In genomic region chr11:117932195-117932594, GRCm38 (mm10) we compare ENCODE assay signal across 8 mouse cellular contexts. TPM values are rescaled to one million over a fixed set of nuclear protein-coding genes. Genes with fewer than 3 reads are reported as not detected.
DNase-seq lines count a peak whose midpoint lies in the region; ATAC-seq lines count a peak whose summit lies in the region.
"Had no signal": no experiment of that assay in that cellular context is flagged by ENCODE, and none has a peak within 500 bp of the region (broad histone marks: within the 10 kb centered on the region; RNA-seq: fewer than 3 reads in every experiment).

No protein-coding gene starts in this region.

- ATAC-seq in inflammation-experienced regulatory T-cells, adult 6 months = no peak
- ATAC-seq in monocyte, adult 5-6 weeks (replicated peaks; ENCODE audit: insufficient number of reproducible peaks, low FRiP score, low TSS enrichment, poor library complexity, severe bottlenecking) = no peak
- ATAC-seq in erythroid progenitor cell, adult 5-6 weeks (replicated peaks; ENCODE audit: low FRiP score, poor library complexity, severe bottlenecking) = no peak

- intact Hi-C loops in left cerebral cortex, postnatal 14 days (cut with DNase I) = loop anchor here (2.0 kb wide), 1 partner anchor 37 kb away; no protein-coding TSS in a partner anchor

- DNase-seq in right cerebral cortex, adult 18-20 months = peak; percentile 87
- no peak for DNase-seq in right cerebral cortex, postnatal 4 days
- DNase-seq in gastrocnemius, adult 8-10 months (ENCODE audit: low spot score in 2 of 2) = peak; percentile 64 to 74
- peak; percentile 66 to 70 for DNase-seq in left cerebral cortex, postnatal 14 days (ENCODE audit: low spot score in 2 of 2)
- DNase-seq: lung, embryonic 14.5 days had no signal

RNA-seq across cellular contexts. Expression of gene Socs3, which starts 37.7 kb away (rescaled TPM):
- 1 to 10 TPM; 1.9 to 3.3 (median 2.5) TPM for total RNA-seq in gastrocnemius, adult 8-10 months (2022)
- total RNA-seq in left cerebral cortex, postnatal 14 days (2021) = 1 to 10 TPM; 3.7 to 3.8 TPM
- 10 to 100 TPM; 21.7 to 47.4 (median 28.6) TPM for polyA plus RNA-seq in inflammation-experienced regulatory T-cells, adult 6 months (2017; shearing (Covaris generic))
- total RNA-seq in monocyte, adult 5-6 weeks (2017) = 67.9 to 84.4 TPM (median 70.9 TPM) in 3 replicates
- total RNA-seq in erythroid progenitor cell, adult 5-6 weeks (2015; ENCODE audit: low replicate concordance) = 0.36 and 1.3 TPM in 2 replicates
- 1.2 TPM in 1 of 2 replicates, not detected in the other for total RNA-seq in erythroid progenitor cell, adult 5-6 weeks (2017; ENCODE audit: low replicate concordance)

RNA-seq across cellular contexts. Expression of gene Pgs1, which starts 53.9 kb away (rescaled TPM):
- total RNA-seq in gastrocnemius, adult 8-10 months (2022) = 10 to 100 TPM; 16.9 to 23.0 (median 19.1) TPM
- total RNA-seq in left cerebral cortex, postnatal 14 days (2021) = 10 to 100 TPM; 74.4 to 76.2 TPM
- polyA plus RNA-seq in inflammation-experienced regulatory T-cells, adult 6 months (2017; shearing (Covaris generic)) = 10 to 100 TPM; 26.4 to 38.4 (median 36.7) TPM
- total RNA-seq in monocyte, adult 5-6 weeks (2017) = 20.4 to 31.7 TPM (median 30.1 TPM) in 3 replicates
- total RNA-seq in erythroid progenitor cell, adult 5-6 weeks (2015; ENCODE audit: low replicate concordance) = 10.1 and 13.3 TPM in 2 replicates
- total RNA-seq in erythroid progenitor cell, adult 5-6 weeks (2017; ENCODE audit: low replicate concordance) = 5.1 and 22.5 TPM in 2 replicates

RNA-seq across cellular contexts. Expression of gene Tha1, which starts 58.9 kb away (rescaled TPM):
- total RNA-seq in gastrocnemius, adult 8-10 months (2022) = 1 to 10 TPM; 2.7 to 3.8 (median 3.4) TPM
- total RNA-seq in left cerebral cortex, postnatal 14 days (2021) = 1 to 10 TPM; 3.4 to 5.1 TPM
- polyA plus RNA-seq in inflammation-experienced regulatory T-cells, adult 6 months (2017; shearing (Covaris generic)) = 10 to 100 TPM in 1 of 3 experiments, 1 to 10 TPM in 2; 8.5 to 12.7 (median 9.3) TPM
- 1.6 to 6.4 TPM (median 1.9 TPM) in 3 replicates for total RNA-seq in monocyte, adult 5-6 weeks (2017)
- 0.42 TPM in 1 of 2 replicates, not detected in the other for total RNA-seq in erythroid progenitor cell, adult 5-6 weeks (2015; ENCODE audit: low replicate concordance)
- 1.8 and 3.3 TPM in 2 replicates for total RNA-seq in erythroid progenitor cell, adult 5-6 weeks (2017; ENCODE audit: low replicate concordance)

Comparison
In these comparisons a context has a peak if more than half of its experiments do, and no peak if none do; other contexts are left out.
1. RNA of gene Socs3, which starts 37.7 kb away (total RNA-seq): 67.9 to 84.4 TPM in monocyte, adult 5-6 weeks; 3.7 to 3.8 TPM in left cerebral cortex, postnatal 14 days, 1.9 to 3.3 TPM in gastrocnemius, adult 8-10 months and 0.36 to 1.3 TPM in erythroid progenitor cell, adult 5-6 weeks; every median in the first group is over 10 times any median in the second.